Mouse (Mus musculus): ENCODE data around the gene Tprkb. TPM values are rescaled to one million over a fixed set of nuclear protein-coding genes. Genes with fewer than 3 reads are reported as not detected.
A peak's percentile ranks its signal among the peaks of the same experiment; 100 is the strongest.
"Not testable (repeated sequence)": the region's sequence is repeated elsewhere in the genome, so short reads cannot be mapped to it uniquely, and the experiment has no call there.

Tprkb gene
- total RNA-seq, 2 experiments from 2014 or later, result 13.3 to 13.5 TPM

DNA sequence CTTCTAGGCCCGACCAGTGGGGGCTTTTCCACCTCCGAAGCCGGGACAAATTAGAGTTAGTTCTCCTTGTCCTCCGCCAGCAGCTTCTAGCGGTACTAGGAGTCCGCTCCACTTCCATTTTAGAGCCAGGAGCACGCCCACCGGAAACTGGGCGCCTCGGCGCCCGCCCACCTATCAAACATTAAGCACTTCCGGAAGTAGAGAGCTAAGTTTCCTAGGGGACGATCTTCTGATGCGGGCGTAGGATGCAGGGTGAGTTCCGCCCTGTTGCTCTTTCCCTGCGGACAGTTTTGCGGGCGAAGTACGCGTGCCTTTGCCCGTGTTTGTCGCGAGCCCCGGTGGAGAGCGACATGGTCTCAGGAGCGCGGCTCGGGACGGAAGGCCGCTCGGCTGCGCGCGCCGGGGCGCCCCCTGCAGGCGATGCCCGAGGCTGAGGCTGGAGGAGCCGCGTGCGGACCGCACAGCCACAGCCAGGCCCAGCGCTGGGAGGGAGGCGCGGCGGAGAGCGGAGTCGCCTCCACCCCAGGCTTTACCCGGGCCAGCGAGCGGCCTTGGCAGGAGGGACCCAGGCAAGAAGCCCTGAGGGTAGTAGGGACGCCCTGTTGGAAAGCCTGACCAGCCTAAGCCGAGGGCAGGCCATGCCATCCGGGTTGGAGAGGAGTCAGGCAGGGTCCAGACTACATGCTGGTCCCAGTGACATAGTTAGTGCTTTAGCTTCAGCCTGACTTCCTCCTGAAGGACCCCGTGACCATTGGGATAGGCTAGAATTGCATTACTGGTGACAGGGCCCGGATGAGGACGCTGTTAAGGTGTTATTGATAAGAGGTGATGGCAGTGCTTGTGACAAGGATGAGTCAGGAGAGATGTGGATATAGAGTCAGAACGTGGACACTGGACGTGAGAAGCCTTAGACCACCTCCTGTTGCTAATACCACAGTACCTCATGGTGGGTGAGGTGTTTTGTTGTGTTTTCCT lies 4.2 kb downstream of the Tprkb start, which contains the start of gene Nat8f1:
Gene Nat8f1 (minus strand): TSS at position 149 of the 975 bp plus-strand sequence.
- DNase-seq, result peak; percentile 93 to 96

DNA sequence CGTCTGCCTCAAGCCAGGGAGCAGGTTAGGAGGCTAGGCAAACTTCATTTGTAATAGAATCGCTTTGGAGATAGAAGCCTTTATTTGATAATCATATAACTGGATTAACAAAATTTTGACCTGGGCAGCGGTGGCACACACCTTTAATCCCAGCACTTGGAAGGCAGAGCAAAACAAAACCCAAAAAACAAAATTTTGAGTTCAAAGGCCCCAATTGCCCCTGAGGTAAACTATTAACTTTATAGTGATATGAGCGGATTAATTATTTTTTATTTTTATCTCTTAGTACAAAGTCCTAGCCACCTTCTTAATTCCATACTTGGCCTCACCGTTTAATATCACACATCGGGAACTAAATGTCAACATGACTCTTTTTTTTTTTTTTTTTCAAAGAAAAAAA lies 4.9 kb downstream of the Tprkb start:
- no peak for DNase-seq

GRCm38 (mm10) chr6:85918341-85918740 lies 6.7 kb downstream of the Tprkb start:
- not testable (repeated sequence) for DNase-seq

GRCm38 (mm10) chr6:85919401-85919800 lies 7.7 kb downstream of the Tprkb start:
- DNase-seq, result no peak

DNA sequence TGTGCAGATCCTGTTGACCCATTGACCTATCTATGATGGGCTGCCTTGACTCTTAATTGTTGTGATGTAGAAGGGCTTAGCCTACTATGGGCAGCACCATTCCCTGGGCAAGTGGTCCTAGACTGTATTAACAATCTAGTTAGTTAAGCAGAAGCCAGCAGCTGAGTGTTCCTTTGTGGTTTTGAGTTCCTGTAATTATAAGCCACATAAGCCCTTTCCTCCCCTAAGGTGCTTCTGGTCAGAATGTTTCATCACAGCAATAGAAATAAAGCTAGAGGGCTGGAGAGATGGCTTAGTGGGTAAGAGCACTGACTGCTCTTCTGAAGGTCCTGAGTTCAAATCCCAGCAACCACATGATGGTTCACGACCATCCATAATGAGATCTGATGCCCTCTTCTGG lies 12.0 kb downstream of the Tprkb start:
- no peak for DNase-seq

DNA sequence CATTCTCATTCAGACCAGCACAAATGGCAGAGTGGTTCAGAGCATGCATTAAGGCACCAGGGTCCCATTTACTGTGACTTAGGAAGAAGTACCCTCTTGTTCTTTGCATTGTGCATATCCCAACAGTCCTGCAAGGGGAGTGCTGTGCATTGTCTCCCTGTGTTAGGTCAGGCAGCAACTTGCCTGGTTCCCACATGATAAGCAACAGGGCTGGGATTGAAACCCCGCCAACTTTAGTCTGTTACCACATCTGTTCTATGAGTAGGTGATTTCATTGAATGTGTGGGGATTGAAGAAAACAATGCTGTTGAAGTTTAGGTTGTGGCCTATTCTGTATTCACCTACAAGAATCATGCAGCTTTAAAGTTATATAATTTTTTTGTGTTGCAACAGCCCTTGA lies 15.0 kb downstream of the Tprkb start:
- DNase-seq, result no peak

GRCm38 (mm10) chr6:85927476-85928464 lies 16.1 kb downstream of the Tprkb start:
- DNase-seq, result no peak

DNA sequence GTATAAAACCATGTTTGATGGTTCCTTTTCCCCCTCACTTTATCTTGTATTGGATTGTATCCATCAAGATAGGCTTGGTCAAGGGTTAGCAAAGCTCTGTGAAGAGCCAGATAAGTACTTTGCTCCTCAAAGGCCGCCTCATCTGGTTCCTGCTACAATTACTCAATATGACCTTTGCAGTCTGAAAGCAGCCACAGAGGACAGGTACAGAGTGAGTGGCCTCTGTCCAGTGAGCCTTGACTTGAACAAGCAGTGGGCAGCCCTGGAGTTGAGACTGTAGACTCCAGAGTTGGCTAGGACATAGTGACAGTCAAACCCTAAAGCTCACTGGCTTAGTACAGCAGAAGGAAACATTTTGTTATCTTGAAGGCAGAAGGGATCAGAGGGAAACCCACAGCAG lies 17.6 kb downstream of the Tprkb start:
- DNase-seq, result no peak

DNA sequence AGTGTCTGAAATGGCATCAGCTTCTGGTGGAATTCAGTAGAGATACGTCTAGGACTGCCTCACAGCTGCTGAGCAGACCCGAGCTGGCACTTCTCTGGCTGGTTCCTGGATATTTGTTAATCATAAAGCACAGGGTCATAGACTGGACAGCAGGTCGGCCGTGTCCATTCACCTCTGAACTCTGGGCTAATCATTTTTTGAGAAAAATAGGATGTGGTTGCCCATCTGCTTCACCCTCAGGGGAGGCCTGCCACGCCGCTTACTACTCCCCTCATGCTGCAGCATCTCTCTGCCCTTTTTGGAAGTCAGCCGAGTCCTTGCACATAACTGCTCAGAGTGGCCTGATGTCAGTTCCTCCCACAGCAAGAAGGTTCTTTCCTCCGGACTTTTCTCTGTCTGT lies 22.4 kb downstream of the Tprkb start:
- no peak for DNase-seq

GRCm38 (mm10) chr6:85935646-85936045 lies 24.0 kb downstream of the Tprkb start:
- DNase-seq, result no peak

DNA sequence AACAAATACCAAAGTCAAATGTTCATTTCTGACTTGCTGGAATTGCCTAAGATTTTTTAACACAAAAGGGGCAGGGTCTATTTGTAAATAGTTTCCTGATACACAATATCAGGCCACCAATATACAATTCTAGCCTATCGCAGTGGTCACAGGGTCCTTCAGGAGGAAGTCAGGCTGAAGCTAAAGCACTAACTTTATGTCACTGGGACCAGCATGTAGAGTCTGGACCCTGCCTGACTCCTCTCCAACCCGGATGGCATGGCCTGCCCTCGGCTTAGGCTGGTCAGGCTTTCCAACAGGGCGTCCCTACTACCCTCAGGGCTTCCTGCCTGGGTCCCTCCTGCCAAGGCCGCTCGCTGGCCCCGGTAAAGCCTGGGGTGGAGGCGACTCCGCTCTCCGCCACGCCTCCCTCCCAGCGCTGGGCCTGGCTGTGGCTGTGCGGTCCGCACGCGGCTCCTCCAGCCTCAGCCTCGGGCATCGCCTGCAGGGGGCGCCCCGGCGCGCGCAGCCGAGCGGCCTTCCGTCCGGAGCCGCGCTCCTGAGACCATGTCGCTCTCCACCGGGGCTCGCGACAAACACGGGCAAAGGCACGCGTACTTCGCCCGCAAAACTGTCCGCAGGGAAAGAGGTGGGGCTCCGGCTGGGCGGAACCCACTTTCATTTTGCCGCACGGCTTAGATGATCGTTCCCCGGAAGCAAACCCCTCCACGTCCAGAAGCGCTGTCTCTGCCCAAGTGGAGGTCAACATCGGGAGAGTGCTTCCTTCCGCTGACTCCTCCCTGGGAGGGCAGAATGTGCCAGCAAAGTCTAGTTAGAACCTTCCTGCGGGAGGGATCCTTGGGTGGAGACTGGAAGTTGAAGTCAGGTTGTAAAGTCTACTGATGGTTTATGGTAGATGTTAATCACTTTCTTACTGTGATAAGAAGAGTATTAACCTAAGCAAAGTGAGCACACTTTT lies 25.1 kb downstream of the Tprkb start:
- DNase-seq, result peak; percentile 92 to 94

- DNase-seq, result no peak
Observed at GRCm38 (mm10) chr6:85938701-85939100, 27.0 kb downstream of the Tprkb start.

DNA sequence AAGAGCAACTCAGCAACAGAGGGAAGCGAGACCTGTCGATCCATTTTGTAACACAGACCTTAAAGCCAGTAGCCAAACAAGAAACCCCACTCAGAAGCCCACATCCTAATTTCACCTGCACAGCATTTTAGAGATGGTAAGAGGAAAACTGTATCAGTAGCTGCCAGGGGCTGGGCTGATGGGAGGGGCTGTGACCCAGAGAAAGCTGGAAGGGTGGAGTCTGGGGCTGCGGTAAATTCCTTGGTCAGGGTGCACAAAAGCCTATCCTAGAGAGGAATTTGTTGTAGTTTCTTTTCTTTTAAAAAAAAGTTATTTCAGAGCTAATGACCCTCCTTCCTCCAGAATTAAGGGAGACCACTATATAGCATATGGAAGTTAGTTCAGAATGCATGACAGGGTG lies 30.8 kb downstream of the Tprkb start:
- DNase-seq, result no peak

- no peak for DNase-seq
Observed at GRCm38 (mm10) chr6:85948549-85948948, 36.9 kb downstream of the Tprkb start.

DNA sequence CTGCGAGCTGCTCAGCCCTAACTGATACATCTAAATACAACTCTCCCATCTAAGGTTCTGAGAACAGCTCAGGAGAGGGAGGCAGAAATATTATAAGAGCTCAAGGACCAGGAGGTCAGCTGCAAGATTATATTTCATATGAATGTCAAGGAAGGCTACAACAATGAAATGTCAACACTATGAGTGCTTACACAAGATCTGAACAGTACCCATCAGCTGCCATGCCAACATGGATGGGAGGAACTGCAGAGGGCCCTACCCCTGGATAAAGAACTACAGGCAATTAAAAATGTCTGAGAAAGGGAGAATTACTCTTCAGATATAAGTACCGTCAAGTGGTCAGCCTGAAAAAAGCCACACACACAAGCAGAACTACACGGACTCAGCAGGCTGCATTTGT lies 45.9 kb downstream of the Tprkb start:
- no peak for DNase-seq

DNA sequence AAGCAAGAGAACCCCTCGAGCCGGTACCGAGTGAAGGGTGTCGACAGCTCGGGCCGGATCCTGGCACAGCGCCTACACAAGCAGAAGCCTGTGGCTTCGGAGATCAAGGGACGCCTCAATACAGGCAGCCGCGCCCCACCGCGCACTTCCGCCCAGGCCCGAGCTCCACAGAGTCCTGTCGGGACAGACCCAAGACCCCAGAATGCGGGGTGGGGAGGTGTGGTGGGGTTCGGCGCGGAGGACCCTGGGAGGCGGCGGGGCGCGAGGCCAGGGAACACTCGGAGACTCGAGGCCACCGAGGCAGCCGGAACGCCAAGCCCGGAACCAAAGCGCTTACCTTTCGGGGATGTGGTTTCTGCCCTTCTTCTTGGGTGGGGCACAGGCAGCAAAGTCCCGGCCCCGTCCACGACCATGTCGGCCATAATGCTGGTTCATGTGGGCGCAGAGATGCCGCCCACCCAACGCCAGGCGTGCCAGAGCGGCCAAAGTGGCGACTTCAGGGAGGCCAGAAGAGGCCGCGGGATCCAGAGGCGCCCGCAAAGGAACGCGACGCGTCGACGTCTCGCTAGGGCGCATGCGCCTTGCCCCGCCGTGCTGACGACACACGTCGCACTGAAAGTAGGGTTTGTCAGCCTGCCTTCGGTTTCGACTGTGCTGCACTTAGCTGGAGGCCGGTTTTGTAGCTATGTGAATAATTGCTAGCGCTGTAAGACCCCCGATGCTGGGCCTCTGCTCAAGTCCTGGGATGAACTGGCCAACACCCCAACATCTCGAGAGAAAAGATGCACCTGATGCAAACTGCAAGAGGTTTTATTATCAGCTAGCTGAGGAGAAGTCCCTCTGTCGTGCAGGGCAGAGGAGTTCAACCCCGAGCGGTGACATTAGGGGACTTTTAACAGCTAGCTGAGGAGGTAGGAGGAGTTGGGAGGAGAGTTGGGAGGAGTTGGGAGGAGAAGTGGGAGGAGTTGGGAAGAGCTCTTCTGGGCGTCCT lies 49.7 kb downstream of the Tprkb start, which contains the start of gene Dusp11:
Gene Dusp11 (minus strand): TSS at position 567 of the 991 bp plus-strand sequence.
- peak; percentile 95 for DNase-seq

GRCm38 (mm10) chr6:85966081-85966480 lies 54.4 kb downstream of the Tprkb start:
- DNase-seq, result peak in 1 of 2 experiments; percentile 29

DNA sequence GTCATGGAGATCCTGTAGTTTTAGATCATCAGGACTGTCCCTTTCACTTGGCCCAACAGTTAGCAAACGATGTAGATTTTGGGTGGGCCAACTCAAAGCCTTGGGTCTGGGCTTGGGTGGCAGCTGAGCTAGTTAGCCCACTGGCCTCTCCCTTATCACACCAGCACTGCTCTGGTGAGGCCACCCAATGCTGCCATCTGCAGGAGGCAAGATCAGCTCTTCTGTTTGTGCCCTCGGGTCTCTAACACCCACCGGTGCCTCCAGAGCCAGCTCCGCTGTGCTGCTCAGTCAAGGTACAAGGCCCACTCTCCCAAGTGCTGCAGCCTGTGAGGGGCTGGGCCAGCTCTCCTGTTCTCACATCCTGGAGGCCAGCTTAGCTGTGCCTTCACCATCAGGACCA lies 55.0 kb downstream of the Tprkb start:
- no peak for DNase-seq

DNA sequence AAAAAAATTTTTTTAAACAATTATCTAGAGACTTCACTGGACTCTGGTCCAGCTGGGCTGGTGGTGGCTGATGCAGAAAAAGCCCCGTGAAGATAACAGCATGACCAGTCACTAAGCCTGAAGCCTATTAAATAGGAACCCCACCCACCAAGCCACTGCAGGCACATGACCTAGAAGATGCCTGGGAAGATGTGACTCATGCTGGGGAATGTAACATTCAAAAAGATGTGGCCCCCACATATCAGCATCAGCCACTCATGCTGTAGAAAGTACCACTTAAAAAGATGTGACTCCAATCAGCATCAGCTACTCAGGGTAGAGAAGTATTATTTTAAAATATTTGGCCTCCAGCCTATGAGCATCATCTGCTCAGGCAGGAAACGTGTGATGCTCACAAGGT lies 58.2 kb downstream of the Tprkb start:
- no peak for DNase-seq

DNA sequence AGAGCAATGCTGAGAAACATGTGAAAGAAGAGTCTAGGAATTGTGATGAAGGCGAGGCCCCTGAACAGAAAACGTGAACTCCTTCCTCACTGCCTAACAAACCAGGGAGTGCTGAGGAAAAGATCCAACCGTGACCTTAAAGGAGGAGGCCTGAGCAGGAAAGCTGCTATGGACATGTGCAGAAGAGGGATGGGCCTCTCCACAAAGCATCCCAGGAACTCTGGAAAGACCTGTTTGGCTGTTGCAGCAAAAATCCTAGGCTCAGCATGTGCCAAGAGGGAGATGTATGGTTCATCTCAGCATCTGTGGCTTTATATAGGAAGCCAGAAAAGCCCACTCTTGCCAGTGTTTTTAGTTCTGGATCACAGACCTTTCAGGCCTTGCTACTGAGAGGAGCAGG lies 61.0 kb downstream of the Tprkb start:
- DNase-seq, result no peak

Data from heart, adult 18-20 months (tissue).